Mouse (Mus musculus) c-Kit-positive CD71-negative TER-119-negative erythroid progenitor cells, embryonic 14.5 days (primary cell): ENCODE measurements around the gene Cflar.
"Not testable (repeated sequence)": the region's sequence is repeated elsewhere in the genome, so short reads cannot be mapped to it uniquely, and the experiment has no call there.

ENCODE experiments used
- DNase-seq: peaks from one replicate; pipeline ENCODE4 v3.0.0-alpha.2; 2013; ENCODE audit warnings: low read depth

Gene Cflar

GRCm38 (mm10) chr1:58727747-58728589 lies 16.7 kb downstream of the Cflar start:
- no peak for DNase-seq

DNA sequence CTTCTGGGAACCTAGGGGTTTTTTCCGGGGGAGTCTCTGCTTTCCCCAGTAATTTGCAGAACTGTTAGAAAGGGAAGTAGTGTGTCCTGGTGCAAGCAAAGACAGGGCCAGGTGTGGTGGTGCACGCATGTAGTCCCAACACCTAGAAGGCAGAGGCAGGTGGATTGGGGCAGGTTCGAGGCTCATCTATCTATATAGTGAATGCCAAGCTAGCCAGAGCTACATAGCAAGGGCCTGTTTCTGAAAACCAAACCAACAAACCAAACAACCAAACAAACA lies 17.2 kb downstream of the Cflar start:
- no peak for DNase-seq

DNA sequence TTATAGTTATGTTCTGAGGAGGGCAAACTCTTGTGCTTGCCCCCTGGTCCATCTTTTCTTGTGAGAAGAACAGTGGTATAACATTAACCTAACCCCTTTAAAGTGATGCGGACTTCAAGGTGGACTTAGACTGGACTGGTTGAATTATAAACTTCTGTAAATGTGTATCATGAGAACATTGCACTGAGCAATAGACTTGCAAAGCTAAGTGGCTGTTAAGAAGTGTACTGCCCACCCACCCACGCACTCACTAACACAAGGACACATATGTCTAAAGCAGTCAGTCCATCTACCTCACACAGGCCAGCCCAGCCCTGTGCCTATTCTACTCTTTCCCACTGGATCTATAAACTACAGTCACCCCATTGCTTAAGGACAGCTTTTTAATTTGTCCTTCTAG lies 22.3 kb downstream of the Cflar start:
- DNase-seq: no peak

GRCm38 (mm10) chr1:58734043-58734920 lies 23.0 kb downstream of the Cflar start:
- DNase-seq: no peak

GRCm38 (mm10) chr1:58735962-58736361 lies 24.7 kb downstream of the Cflar start:
- DNase-seq: no peak

DNA sequence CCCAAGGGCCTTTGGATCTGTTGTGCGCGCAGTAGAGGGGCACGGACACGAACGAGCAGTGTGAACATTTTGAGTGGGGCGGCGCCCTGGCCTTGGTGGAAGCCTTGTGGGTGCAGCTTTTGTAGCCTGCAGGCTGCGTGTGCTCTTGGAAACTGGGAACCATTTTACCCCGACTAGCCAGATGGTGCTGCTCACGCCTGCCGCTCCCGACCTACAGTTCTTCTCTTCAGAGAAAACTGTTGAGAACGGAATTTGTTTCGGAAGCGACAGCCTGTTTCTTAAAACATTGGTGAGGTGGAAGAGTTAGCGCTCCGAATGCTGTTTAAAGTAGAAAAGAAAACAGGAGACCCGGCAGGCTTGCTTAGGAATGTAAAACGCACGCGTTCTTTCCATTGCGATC lies 25.7 kb downstream of the Cflar start:
- no peak for DNase-seq

- no peak for DNase-seq
Observed at GRCm38 (mm10) chr1:58739529-58739928, 28.2 kb downstream of the Cflar start.

- DNase-seq: no peak
Observed at GRCm38 (mm10) chr1:58742571-58743021, 31.3 kb downstream of the Cflar start.

- peak; percentile 58 for DNase-seq
Observed at GRCm38 (mm10) chr1:58743252-58743651, 31.9 kb downstream of the Cflar start.

DNA sequence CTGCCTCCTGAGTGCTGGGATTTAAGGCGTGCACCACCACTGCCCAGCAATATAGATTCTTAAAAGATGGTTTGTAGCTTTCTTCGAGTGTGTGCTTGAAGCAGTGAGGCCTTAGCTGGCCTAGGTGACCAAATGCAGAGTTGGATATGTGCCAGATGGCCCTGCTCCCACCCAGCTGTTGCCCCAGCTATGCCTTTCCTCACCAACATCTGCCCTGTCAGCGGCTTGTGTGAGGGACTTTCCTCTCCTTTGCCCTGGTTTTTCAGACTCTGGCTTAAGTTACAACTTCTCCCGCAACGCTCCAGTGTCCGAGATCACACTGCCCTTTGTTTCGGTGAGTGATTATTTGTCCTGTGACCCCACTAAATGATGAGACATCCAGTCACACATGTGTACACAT lies 33.3 kb downstream of the Cflar start:
- DNase-seq: no peak

- DNase-seq: no peak
Observed at GRCm38 (mm10) chr1:58746880-58747279, 35.6 kb downstream of the Cflar start.

DNA sequence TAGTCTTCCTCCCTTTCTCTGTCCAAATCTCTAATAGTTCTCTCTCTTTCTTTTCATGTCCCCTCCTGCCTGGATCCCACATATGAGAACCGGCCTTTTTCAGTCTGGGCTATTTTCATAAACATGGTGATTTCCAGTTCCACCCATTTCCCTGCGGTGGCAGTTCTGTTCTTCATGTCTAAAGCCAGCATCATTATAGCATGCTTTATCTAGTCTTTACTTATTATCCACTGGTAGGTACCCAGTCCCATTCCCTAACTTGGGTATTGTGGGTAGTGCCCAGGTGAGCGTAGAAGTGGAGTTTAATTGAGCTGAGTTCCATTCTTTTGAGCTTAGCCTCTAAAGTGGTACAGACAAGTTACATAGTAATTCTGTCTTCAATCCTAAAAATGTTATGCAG lies 48.1 kb downstream of the Cflar start:
- no peak for DNase-seq

DNA sequence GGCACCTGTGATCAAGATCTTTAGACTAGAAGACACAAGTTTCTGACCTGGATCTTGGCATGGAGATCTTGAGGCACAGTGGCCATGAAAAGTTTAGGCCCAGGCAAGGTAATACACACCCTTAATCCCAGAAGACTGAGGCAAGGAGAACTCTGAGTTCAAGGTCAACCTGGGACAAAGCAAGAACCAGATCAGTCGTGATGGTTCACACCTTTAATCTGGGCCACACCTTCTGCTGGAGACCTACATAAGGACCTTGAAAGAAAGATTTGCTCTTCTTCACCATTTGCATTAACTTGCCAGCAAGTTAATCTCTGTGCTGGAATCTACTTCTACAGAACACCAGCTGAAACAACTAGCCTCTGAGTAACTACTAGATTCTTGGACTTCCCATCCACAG lies 49.3 kb downstream of the Cflar start:
- no peak for DNase-seq

GRCm38 (mm10) chr1:58761391-58762275 lies 50.3 kb downstream of the Cflar start:
- not testable (repeated sequence) for DNase-seq

DNA sequence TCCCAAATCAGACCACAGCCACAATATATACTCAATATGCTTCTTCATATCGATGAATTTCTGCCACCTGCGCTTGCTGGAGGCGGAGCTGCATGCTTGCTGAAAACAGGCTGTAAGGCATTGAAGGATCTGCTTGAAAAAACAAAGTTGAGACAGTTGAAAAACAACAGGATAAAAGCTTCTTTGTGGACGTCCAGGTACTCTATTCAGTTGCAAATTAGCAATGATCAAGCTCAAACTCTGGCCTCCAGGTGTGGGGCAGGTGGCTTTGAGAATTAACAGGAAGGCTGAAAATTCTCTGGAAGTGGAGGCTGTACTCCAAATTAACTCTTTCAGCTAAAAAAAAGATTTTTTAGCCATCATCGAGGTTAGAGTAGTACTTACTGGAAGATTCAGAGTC lies 51.3 kb downstream of the Cflar start:
- DNase-seq: no peak

DNA sequence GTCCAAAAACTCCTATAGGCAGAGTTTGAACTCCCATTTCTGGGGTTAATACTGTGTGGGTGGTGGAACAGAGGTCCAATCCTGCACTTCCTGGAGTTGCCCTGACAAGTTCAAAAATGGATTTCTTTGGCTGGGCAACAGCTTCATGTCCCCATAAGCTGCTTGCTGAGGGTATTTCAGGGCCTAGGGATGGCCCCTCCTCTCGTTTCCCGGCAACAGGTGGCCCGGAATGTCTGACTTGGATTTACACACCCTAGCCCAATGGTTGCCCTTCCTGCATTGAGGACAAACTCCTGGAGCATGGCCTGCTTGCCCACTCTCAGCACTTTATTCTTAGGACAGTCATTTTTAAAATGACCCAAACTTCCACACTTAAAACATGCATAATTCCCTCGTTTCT lies 55.1 kb downstream of the Cflar start:
- not testable (repeated sequence) for DNase-seq

- no peak for DNase-seq
Observed at GRCm38 (mm10) chr1:58769136-58769535, 57.8 kb downstream of the Cflar start.

DNA sequence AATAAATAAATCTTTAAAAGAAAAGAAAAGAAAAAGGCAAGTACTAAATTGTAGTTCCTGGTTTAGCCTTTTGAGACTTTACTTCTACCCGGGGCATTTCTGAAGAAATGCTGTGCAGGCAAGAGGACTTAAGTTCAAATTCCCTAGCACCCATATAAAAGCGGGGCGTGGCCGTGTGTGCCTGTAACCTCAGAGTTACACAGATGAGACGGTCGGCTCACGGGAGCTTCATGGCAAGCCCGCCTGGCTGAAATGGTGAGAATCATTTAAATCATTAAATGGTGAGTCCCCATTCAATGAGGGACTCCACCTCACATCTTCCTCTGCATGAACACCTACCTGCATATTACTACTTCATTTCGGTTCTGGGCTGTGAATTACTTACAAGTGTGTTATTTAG lies 58.4 kb downstream of the Cflar start:
- DNase-seq: no peak

DNA sequence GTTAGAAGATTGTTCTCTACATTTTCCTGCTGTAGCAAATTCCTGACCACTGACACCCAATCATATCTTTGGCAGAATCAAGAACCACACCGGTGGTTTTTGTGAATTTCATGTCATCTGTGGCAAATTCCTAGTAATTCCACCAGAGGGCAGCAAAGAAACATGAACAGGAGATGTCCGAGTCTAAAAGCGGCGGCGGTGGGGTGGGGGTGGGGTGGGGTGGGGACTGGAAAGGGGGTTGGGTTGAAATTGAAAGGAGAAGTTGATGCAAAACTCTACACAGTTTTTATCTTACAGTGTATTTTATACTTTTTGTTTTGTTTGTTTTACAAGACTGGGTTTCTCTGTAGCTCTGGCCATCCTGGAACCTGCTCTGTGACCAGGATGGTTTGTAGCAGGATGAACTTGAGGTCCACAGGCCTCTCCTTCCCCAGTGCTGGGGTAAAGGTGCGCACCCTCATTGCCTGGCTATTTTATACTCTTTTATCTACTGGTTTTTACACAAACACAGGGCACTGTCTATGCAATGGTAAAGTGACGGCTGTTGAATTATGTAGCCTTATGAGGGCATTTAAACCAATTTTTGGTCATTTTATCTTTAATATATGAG lies 58.9 kb downstream of the Cflar start:
- peak; percentile 55 for DNase-seq

GRCm38 (mm10) chr1:58772084-58772483 lies 60.8 kb downstream of the Cflar start:
- no peak for DNase-seq

DNA sequence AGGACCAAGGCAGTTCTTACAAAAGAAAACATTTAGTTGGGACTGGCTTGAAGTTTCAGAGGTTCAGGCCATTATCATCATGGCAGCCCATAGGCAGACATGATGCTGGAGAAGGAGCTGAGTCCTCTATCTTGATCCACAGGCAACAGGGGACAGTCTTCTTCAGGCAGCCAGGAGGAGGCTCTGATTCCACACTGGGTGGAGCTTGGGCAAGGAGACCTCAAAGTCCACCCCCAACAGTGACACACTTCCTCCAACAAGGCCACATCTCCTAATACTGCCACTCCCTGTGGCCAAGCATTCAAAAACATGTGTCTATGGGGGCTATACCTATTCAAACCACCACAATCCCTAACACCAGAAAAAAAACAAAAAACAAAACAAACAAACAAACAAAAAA lies 62.0 kb downstream of the Cflar start:
- no peak for DNase-seq

DNA sequence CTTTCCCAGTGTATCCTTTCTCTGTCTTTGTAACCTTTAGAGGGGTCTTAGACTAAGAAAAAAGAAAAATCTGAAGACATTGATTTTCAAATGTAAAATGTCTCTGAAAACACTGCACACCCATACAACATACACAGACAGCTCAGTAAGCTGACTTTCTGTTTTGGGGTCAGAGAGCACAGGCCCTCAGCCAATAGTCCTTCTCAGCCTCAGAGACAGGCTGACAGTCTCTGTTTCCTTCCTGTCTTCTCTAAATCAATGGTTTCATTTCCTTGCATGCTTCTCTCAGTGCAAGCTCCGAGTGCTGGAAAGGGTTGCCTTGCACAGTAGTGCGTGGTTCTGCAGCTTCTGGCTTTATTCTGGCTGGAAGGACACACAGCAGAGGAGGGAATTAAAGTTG lies 62.6 kb downstream of the Cflar start:
- DNase-seq: no peak
